Mouse (Mus musculus) thymus, adult 2 months (tissue): ENCODE measurements around the gene Gm49333.

Experiments used
- CTCF ChIP-seq: fragments of 200-500 bp; IDR thresholded peaks from 2 replicates; pipeline ENCODE4 v1.5.1; 2012; ENCODE audit warnings: mild to moderate bottlenecking, control low read depth, low read length, moderate library complexity, borderline replicate concordance; ENCODE audit not compliant: control insufficient read depth, poor library complexity, insufficient read depth; ENCODE audit errors: extremely low read depth
- POLR2A ChIP-seq: fragments of 200-500 bp; IDR thresholded peaks from 2 replicates; pipeline ENCODE4 v1.6.1; 2012; ENCODE audit warnings: mild to moderate bottlenecking, low read length, control low read depth, moderate library complexity; ENCODE audit not compliant: control insufficient read depth, poor library complexity, insufficient read depth; ENCODE audit errors: extremely low read depth

DNA sequence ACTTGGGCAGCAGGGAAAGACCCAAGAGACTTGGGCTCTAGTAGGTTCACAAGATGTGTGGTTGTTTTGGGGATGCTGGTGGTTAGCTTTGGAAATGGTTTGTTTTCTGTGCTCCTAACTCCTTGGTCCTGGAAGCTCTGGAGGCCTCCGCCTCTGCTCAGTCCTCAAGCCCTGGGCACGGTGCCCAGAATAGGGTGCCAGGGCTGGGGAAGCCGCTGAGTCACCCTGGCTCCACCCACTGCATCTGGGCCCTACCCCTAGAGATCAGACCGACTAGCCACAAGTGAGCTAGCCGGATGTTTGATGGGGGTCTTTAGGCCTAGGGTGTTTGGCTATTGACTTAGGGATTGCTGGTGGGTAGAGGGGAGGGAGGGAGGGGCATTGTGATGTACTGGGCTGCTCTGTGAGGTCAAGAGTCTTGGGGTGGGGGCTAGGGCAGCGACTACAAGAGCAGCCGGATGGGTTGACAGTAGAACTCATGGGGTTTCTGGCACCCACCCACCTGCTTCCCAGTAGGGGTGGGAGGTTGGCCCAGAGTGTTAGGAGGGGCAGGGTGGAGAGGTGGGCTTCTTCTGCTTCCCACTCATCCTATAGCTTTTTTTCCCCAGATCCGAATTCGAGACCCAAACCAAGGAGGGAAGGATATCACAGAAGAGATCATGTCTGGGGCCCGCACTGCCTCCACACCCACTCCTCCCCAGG lies 66.7 kb downstream of the Gm49333 start:
- TF ChIP-seq POLR2A (no peak), CTCF (no peak)
